Comparison of ENCODE assay signal across 8 mouse cellular contexts in genomic region chr1:89646326-89647018, GRCm38 (mm10).
DNase-seq lines count a peak whose midpoint lies in the region; ATAC-seq lines count a peak whose summit lies in the region.

No protein-coding gene starts in this region.

- H3K4me3 ChIP-seq in midbrain, embryonic 10.5 days, result no peak overlapping the region
- H3K4me3 ChIP-seq in midbrain, embryonic 15.5 days, result no peak overlapping the region
- H3K4me3 ChIP-seq in intestine, embryonic 15.5 days (replicated peaks), result no peak overlapping the region
- peak overlapping the region; percentile 23 for H3K4me3 ChIP-seq in limb, embryonic 13.5 days
- no peak overlapping the region for H3K4me3 ChIP-seq in midbrain, embryonic 16.5 days (ENCODE audit: low read depth, low read length)

- no peaks in the 10 kb centered on the region for H3K9me3 ChIP-seq in midbrain, embryonic 10.5 days (replicated peaks)
- H3K9me3 ChIP-seq in midbrain, embryonic 15.5 days, result no peaks in the 10 kb centered on the region
- no peaks in the 10 kb centered on the region for H3K9me3 ChIP-seq in intestine, embryonic 15.5 days
- H3K9me3 ChIP-seq in limb, embryonic 13.5 days, result no peaks in the 10 kb centered on the region
- no peaks in the 10 kb centered on the region for H3K9me3 ChIP-seq in midbrain, embryonic 16.5 days (replicated peaks; ENCODE audit: control insufficient read depth, low read length, poor library complexity, severe bottlenecking)

- peaks cover 2% of the 10 kb centered on the region; the same call in 1 of the 2 replicates for H3K4me1 ChIP-seq in midbrain, embryonic 10.5 days
- H3K4me1 ChIP-seq in midbrain, embryonic 15.5 days, result peaks cover 8% of the 10 kb centered on the region; the same call in 1 of the 2 replicates
- peaks cover 5% of the 10 kb centered on the region; the same call in 1 of the 2 replicates for H3K4me1 ChIP-seq in intestine, embryonic 15.5 days (replicated peaks)
- H3K4me1 ChIP-seq in limb, embryonic 13.5 days, result 0 out of 2 replicates have a peak, but pooled peaks cover 8% of the 10 kb centered on the region
- no peaks in the 10 kb centered on the region; the same call in 1 of the 2 replicates for H3K4me1 ChIP-seq in midbrain, embryonic 16.5 days (ENCODE audit: control insufficient read depth, insufficient read depth, low read length)

- no peaks in the 10 kb centered on the region; the same call in 1 of the 2 replicates for H3K27me3 ChIP-seq in midbrain, embryonic 10.5 days (ENCODE audit: low read depth, poor library complexity, severe bottlenecking)
- no peaks in the 10 kb centered on the region for H3K27me3 ChIP-seq in midbrain, embryonic 15.5 days (replicated peaks)
- no peaks in the 10 kb centered on the region for H3K27me3 ChIP-seq in intestine, embryonic 15.5 days (replicated peaks)
- no peaks in the 10 kb centered on the region for H3K27me3 ChIP-seq in limb, embryonic 13.5 days
- H3K27me3 ChIP-seq in midbrain, embryonic 16.5 days (ENCODE audit: control insufficient read depth, insufficient read depth, low read depth, low read length), result no peaks in the 10 kb centered on the region

- no peak overlapping the region for H3K4me2 ChIP-seq in midbrain, embryonic 15.5 days
- H3K4me2 ChIP-seq in intestine, embryonic 15.5 days (replicated peaks), result no peak overlapping the region
- H3K4me2 ChIP-seq in limb, embryonic 13.5 days (replicated peaks), result peak overlapping the region; percentile 53
- H3K4me2 ChIP-seq in midbrain, embryonic 16.5 days (ENCODE audit: low read length), result no peak overlapping the region

- H3K36me3 ChIP-seq in midbrain, embryonic 10.5 days, result peaks cover 19% of the 10 kb centered on the region
- no peaks in the 10 kb centered on the region for H3K36me3 ChIP-seq in midbrain, embryonic 15.5 days (replicated peaks)
- no peaks in the 10 kb centered on the region for H3K36me3 ChIP-seq in intestine, embryonic 15.5 days
- no peaks in the 10 kb centered on the region for H3K36me3 ChIP-seq in limb, embryonic 13.5 days
- H3K36me3 ChIP-seq in midbrain, embryonic 16.5 days (ENCODE audit: control insufficient read depth, insufficient read depth, low read length), result no peaks in the 10 kb centered on the region

- DNase-seq in midbrain, embryonic 10.5 days (ENCODE audit: low spot score), result peak; percentile 65
- peak; percentile 64 for DNase-seq in cerebellum, adult 9-11 months
- DNase-seq in gastrocnemius, adult 18-20 months (ENCODE audit: low spot score), result peak; percentile 79
- peak; percentile 33 to 72 for DNase-seq in spleen, postnatal 10 days (ENCODE audit: low spot score in 2 of 2)

- 31% methylated on average over 4 of the region's 4 CpGs for WGBS in midbrain, embryonic 10.5 days
- WGBS in midbrain, embryonic 15.5 days, result 32% methylated on average over 4 of the region's 4 CpGs
- WGBS in intestine, embryonic 15.5 days, result 19% methylated on average over 4 of the region's 4 CpGs
- WGBS in limb, embryonic 13.5 days, result 25% methylated on average over 4 of the region's 4 CpGs
- 28% methylated on average over 4 of the region's 4 CpGs for WGBS in midbrain, embryonic 16.5 days

- no peak overlapping the region for H3K27ac ChIP-seq in midbrain, embryonic 10.5 days (replicated peaks)
- no peak overlapping the region for H3K27ac ChIP-seq in midbrain, embryonic 15.5 days
- no peak overlapping the region for H3K27ac ChIP-seq in intestine, embryonic 15.5 days
- H3K27ac ChIP-seq in limb, embryonic 13.5 days, result no peak overlapping the region
- H3K27ac ChIP-seq in midbrain, embryonic 16.5 days (ENCODE audit: low read length), result no peak overlapping the region

- ATAC-seq in midbrain, embryonic 15.5 days (replicated peaks), result no peak; the same call in 1 of the 2 replicates
- peak; percentile 70 for ATAC-seq in intestine, embryonic 15.5 days
- peak; percentile 68 for ATAC-seq in limb, embryonic 13.5 days (ENCODE audit: low FRiP score, low read depth)
- peak; percentile 15; the same call in 1 of the 2 replicates for ATAC-seq in midbrain, embryonic 16.5 days

- H3K9ac ChIP-seq in midbrain, embryonic 15.5 days, result no peak overlapping the region
- no peak overlapping the region for H3K9ac ChIP-seq in intestine, embryonic 15.5 days
- H3K9ac ChIP-seq in limb, embryonic 13.5 days, result no peak overlapping the region
- no peak overlapping the region for H3K9ac ChIP-seq in midbrain, embryonic 16.5 days (ENCODE audit: low read depth, low read length)
